Mouse (Mus musculus) kidney, embryonic 16.5 days (tissue): Measurements from ENCODE around the gene Ccser1. TPM values are rescaled to one million over a fixed set of nuclear protein-coding genes. Genes with fewer than 3 reads are reported as not detected.

Experiments used
- ATAC-seq: fragments of 200-750 bp; cut with Nextera tagmentation; 2 replicates; pipeline ENCODE4 v1.8.0; 2017; ENCODE audit warnings: moderate TSS enrichment; ENCODE audit not compliant: low FRiP score, low TSS enrichment
- H3K27ac ChIP-seq: fragments of 300-500 bp; sonication (generic); 2 replicates; pipeline ENCODE4 v1.5.1; 2014; ENCODE audit warnings: low read length
- H3K27me3 ChIP-seq: fragments of 300-500 bp; sonication (generic); 2 replicates; pipeline ENCODE4 v1.6.1; 2014; ENCODE audit warnings: low read length, control low read depth, mixed read lengths; ENCODE audit not compliant: insufficient read depth
- H3K36me3 ChIP-seq: fragments of 300-500 bp; sonication (generic); 2 replicates; pipeline ENCODE4 v1.6.1; 2014; ENCODE audit warnings: low read length, control low read depth, mixed read lengths; ENCODE audit not compliant: insufficient read depth
- H3K4me1 ChIP-seq: fragments of 300-500 bp; sonication (generic); 2 replicates; pipeline ENCODE4 v1.6.1; 2014; ENCODE audit warnings: low read length, control low read depth, mixed read lengths; ENCODE audit not compliant: insufficient read depth
- H3K4me2 ChIP-seq: fragments of 300-500 bp; sonication (generic); replicated peaks from 2 replicates; pipeline ENCODE4 v1.6.1; 2014; ENCODE audit warnings: low read depth, low read length
- H3K4me3 ChIP-seq: fragments of 300-500 bp; sonication (generic); 2 replicates; pipeline ENCODE4 v1.5.1; 2014; ENCODE audit warnings: mild to moderate bottlenecking, low read length
- H3K9ac ChIP-seq: fragments of 300-500 bp; sonication (generic); replicated peaks from 2 replicates; pipeline ENCODE4 v1.6.1; 2014; ENCODE audit warnings: low read length
- H3K9me3 ChIP-seq: fragments of 300-500 bp; sonication (generic); 2 replicates; pipeline ENCODE4 v1.6.1; 2016; ENCODE audit warnings: low read length, control low read depth
- WGBS: fragments of 180-500 bp; shearing (Covaris S2); extraction: QIAGEN DNeasy Blood & Tissue Kit; methylation state at CpG from one replicate; pipeline ENCODE4 v1.1.7; 2014; 5-methylcytosine and 5-hydroxymethylcytosine counted together
- polyA plus RNA-seq: library from polyadenylated mRNA; unstranded; fragments of >200 nt; fragmentation: Nextera tagmentation; extraction: Ambion mirVana; gene quantifications from 2 replicates; pipeline ENCODE4 v1.2.1, GENCODE M21; 2015

The Ccser1 gene
- polyA plus RNA-seq, 1 experiment from 2014 or later = 17.4 TPM

DNA sequence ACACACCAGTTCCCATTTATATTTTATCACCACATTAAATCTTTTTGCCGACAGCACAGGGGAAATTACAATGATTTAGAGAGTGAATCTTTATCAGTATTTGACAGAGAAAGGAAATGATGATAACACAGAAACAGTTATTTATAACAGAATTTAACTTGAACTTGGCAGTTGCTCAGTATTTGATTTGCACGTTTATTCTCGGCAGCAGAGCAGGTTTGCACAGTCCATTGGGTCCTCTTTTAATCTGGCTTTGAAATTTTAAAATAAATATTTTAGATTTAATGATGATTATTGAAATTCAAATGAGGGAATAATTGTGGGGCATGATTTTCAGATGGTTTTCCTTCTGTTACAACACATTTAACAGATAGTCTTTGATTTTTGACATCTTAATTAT, 305.2 kb downstream of the Ccser1 start:
- no peaks in the 10 kb centered on the region for H3K9me3 ChIP-seq
- H3K36me3 ChIP-seq = no peaks in the 10 kb centered on the region
- no peak overlapping the region for H3K4me3 ChIP-seq
- no peaks in the 10 kb centered on the region for H3K27me3 ChIP-seq
- ATAC-seq = no peak
- H3K4me1 ChIP-seq = no peaks in the 10 kb centered on the region
- no peak overlapping the region for H3K9ac ChIP-seq
- no peak overlapping the region for H3K27ac ChIP-seq
- no peak overlapping the region for H3K4me2 ChIP-seq
- WGBS = 57% methylated on average over 3 of the region's 3 CpGs

DNA sequence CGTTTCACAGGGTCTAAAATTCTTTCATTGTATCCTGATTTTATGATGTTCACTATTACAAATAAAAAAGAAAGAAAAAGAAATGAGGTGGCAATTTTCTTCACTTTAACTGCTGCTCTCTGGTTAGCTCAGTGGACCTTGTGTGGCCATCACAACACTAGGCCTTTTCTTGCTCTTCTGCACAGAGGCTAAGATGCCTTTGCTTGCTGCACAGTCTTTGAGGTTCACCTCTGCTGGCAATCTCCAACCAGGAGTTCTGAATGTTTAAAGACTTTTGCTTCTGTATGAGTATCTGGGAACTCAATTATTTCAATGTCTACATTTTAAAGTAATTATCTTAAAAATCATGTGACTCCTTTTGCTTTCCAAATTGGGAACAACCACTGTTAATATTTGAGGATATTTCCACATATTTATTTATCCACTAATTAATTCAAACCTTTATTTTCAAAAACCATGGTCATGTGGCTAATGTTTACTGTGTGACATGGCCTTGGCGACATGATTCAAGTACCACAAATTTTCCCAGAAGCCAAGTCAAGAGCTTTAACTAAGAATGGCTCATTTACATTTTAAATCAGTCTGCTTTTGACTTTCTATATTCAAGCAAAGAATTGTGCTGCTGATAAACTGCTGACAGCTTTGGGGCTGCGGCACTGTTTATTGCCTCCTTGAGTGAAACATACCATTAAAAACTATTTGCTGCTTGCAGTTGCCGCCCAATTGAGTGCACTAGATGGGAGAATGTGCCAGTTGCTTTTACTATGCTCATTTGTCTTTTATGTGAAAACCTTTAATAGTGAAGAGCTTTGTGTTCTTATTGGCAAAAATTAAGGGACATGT, 312.1 kb downstream of the Ccser1 start:
- H3K27ac ChIP-seq = no peak overlapping the region
- H3K4me2 ChIP-seq = no peak overlapping the region
- H3K36me3 ChIP-seq = no peaks in the 10 kb centered on the region
- H3K4me1 ChIP-seq = no peaks in the 10 kb centered on the region
- 58% methylated on average over 4 of the region's 4 CpGs for WGBS
- no peak for ATAC-seq
- H3K9me3 ChIP-seq = no peaks in the 10 kb centered on the region
- no peak overlapping the region for H3K9ac ChIP-seq
- H3K27me3 ChIP-seq = no peaks in the 10 kb centered on the region
- no peak overlapping the region for H3K4me3 ChIP-seq

GRCm38 (mm10) chr6:61493386-61493785, 313.3 kb downstream of the Ccser1 start:
- H3K9me3 ChIP-seq = no peaks in the 10 kb centered on the region
- H3K9ac ChIP-seq = no peak overlapping the region
- H3K4me3 ChIP-seq = no peak overlapping the region
- WGBS = 91% methylated on average over 5 of the region's 5 CpGs
- no peak for ATAC-seq
- H3K4me2 ChIP-seq = no peak overlapping the region
- H3K27ac ChIP-seq = no peak overlapping the region
- no peaks in the 10 kb centered on the region for H3K36me3 ChIP-seq
- no peaks in the 10 kb centered on the region for H3K4me1 ChIP-seq
- H3K27me3 ChIP-seq = no peaks in the 10 kb centered on the region

GRCm38 (mm10) chr6:61515310-61515709, 335.2 kb downstream of the Ccser1 start:
- Histone ChIP-seq H3K9ac (no peak overlapping the region), H3K4me3 (no peak overlapping the region), H3K27ac (no peak overlapping the region), H3K27me3 (no peaks in the 10 kb centered on the region), H3K4me1 (no peaks in the 10 kb centered on the region), H3K36me3 (no peaks in the 10 kb centered on the region), H3K9me3 (no peaks in the 10 kb centered on the region), H3K4me2 (no peak overlapping the region)
- WGBS = 73% methylated on average over 2 of the region's 2 CpGs
- no peak for ATAC-seq

DNA sequence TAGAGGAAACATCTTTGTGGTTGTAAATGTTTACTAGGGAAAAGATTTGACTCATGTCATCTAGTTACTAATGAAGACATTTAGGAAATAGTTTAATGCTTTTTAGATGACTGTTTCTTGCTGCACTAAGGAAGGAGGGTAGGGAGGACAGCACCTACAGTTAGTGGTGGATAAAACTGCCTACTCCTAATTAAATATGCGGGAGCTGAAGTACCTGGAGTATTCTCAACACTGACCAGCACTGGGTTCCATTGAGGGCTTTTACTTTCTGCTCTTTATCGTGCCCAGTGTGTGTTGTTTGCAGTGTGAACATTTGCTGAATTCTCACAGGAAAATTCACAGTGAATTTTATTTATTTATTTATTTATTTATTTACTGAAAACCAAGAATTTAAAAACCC, 341.5 kb downstream of the Ccser1 start:
- WGBS = 85% methylated on average over 2 of the region's 2 CpGs
- Histone ChIP-seq H3K27ac (no peak overlapping the region), H3K4me2 (no peak overlapping the region), H3K36me3 (no peaks in the 10 kb centered on the region), H3K9ac (no peak overlapping the region), H3K4me1 (no peaks in the 10 kb centered on the region), H3K9me3 (no peaks in the 10 kb centered on the region), H3K4me3 (no peak overlapping the region), H3K27me3 (no peaks in the 10 kb centered on the region)
- no peak for ATAC-seq

- Histone ChIP-seq H3K4me1 (no peaks in the 10 kb centered on the region), H3K9ac (no peak overlapping the region), H3K36me3 (no peaks in the 10 kb centered on the region), H3K4me2 (no peak overlapping the region), H3K27me3 (no peaks in the 10 kb centered on the region), H3K4me3 (no peak overlapping the region), H3K27ac (no peak overlapping the region), H3K9me3 (no peaks in the 10 kb centered on the region)
- WGBS = 74% methylated on average over 3 of the region's 3 CpGs
- ATAC-seq = no peak
Observed at GRCm38 (mm10) chr6:61522108-61522507, 342.0 kb downstream of the Ccser1 start.

- H3K27ac ChIP-seq = no peak overlapping the region
- no peak overlapping the region for H3K4me2 ChIP-seq
- WGBS = 33% methylated on average over 14 of the region's 14 CpGs
- H3K27me3 ChIP-seq = no peaks in the 10 kb centered on the region
- H3K4me3 ChIP-seq = no peak overlapping the region
- H3K36me3 ChIP-seq = no peaks in the 10 kb centered on the region
- no peak for ATAC-seq
- no peaks in the 10 kb centered on the region for H3K9me3 ChIP-seq
- no peaks in the 10 kb centered on the region for H3K4me1 ChIP-seq
- no peak overlapping the region for H3K9ac ChIP-seq
Observed at GRCm38 (mm10) chr6:61523748-61524493, 343.8 kb downstream of the Ccser1 start.

GRCm38 (mm10) chr6:61540732-61541131, 360.6 kb downstream of the Ccser1 start:
- no peak overlapping the region for H3K4me3 ChIP-seq
- H3K4me2 ChIP-seq = no peak overlapping the region
- no peak overlapping the region for H3K27ac ChIP-seq
- H3K9me3 ChIP-seq = no peaks in the 10 kb centered on the region
- no peaks in the 10 kb centered on the region for H3K4me1 ChIP-seq
- H3K36me3 ChIP-seq = no peaks in the 10 kb centered on the region
- no peak overlapping the region for H3K9ac ChIP-seq
- ATAC-seq = no peak
- no peaks in the 10 kb centered on the region for H3K27me3 ChIP-seq

- ATAC-seq = no peak
- no peaks in the 10 kb centered on the region for H3K36me3 ChIP-seq
- H3K9me3 ChIP-seq = no peaks in the 10 kb centered on the region
- 89% methylated on average over 7 of the region's 7 CpGs for WGBS
- H3K9ac ChIP-seq = no peak overlapping the region
- H3K4me3 ChIP-seq = no peak overlapping the region
- H3K27ac ChIP-seq = no peak overlapping the region
- no peak overlapping the region for H3K4me2 ChIP-seq
- H3K4me1 ChIP-seq = no peaks in the 10 kb centered on the region
- no peaks in the 10 kb centered on the region for H3K27me3 ChIP-seq
Observed at GRCm38 (mm10) chr6:61543459-61544044, 363.4 kb downstream of the Ccser1 start.

DNA sequence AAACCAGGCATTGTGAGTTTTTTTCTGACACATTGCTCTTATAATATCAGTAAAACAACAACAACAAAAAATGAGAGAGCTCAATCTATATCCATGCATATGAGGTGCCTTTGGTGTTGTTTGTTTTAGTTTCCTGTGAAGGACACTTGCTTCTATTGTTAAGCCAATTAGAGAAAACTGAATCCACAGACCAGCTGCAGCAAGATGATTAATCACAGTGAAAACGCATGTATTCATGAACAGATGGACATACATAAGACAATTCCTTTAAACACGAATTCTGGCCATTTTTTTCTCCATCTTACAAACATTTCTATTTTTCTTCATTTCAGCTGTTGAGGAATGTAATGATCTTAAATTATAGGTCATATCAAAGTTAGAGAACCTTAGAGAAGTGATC, 387.4 kb downstream of the Ccser1 start:
- H3K4me1 ChIP-seq = no peaks in the 10 kb centered on the region
- 62% methylated on average over 2 of the region's 2 CpGs for WGBS

More for the DNA sequence above, 387.4 kb downstream of the Ccser1 start:
- no peak overlapping the region for H3K9ac ChIP-seq
- H3K27me3 ChIP-seq = no peaks in the 10 kb centered on the region
- ATAC-seq = no peak
- H3K4me3 ChIP-seq = no peak overlapping the region
- no peaks in the 10 kb centered on the region for H3K36me3 ChIP-seq
- H3K9me3 ChIP-seq = no peaks in the 10 kb centered on the region
- H3K27ac ChIP-seq = no peak overlapping the region
- no peak overlapping the region for H3K4me2 ChIP-seq
